In the genomic region with DNA sequence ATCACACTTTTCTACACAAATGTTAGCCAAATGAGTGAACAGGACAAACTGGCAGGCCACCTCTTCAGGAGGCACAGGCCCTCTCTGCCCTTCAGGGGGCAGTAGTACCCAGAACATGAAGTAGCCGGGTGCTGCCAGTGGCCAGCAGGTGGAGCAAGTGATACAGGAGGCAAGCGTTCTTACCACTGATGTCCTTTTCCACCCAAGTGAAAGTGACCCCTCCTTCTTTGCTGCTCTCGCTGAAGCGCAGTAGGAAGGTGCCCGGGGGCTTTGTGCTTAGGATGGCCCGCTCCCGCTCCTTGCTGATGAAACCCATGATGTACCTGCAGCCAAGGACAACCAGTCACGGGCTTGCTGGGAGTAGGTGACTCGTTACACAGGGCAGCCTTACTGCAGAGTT, we compare ENCODE assay signal across 9 mouse cellular contexts. TPM values are rescaled to one million over a fixed set of nuclear protein-coding genes. Genes with fewer than 3 reads are reported as not detected.
DNase-seq lines count a peak whose midpoint lies in the region; ATAC-seq and TF ChIP-seq lines count a peak whose summit lies in the region.
"Had no signal": no experiment of that assay in that cellular context is flagged by ENCODE, and none has a peak within 500 bp of the region (broad histone marks: within the 10 kb centered on the region; RNA-seq: fewer than 3 reads in every experiment).

No protein-coding gene starts in this region.

- no peak overlapping the region for H3K27ac ChIP-seq in embryonic fibroblast, embryonic 13.5 days (ENCODE audit: insufficient read depth, low read length)
- H3K27ac ChIP-seq in kidney, embryonic 15.5 days = no peak overlapping the region
- H3K27ac ChIP-seq in liver, adult 2 months (replicated peaks; ENCODE audit: insufficient read depth, low read depth, low read length) = no peak overlapping the region
- no peak overlapping the region for H3K27ac ChIP-seq in neural tube, embryonic 12.5 days
- H3K27ac ChIP-seq: macrophage had no signal

- H3K4me1 ChIP-seq in embryonic fibroblast, embryonic 13.5 days (ENCODE audit: control insufficient read depth, insufficient read depth, low read length) = no peaks in the 10 kb centered on the region
- peaks cover 4% of the 10 kb centered on the region; the same call in 1 of the 2 replicates for H3K4me1 ChIP-seq in kidney, embryonic 15.5 days
- no peaks in the 10 kb centered on the region for H3K4me1 ChIP-seq in liver, adult 2 months (ENCODE audit: control insufficient read depth, insufficient read depth, low read length)
- H3K4me1 ChIP-seq in neural tube, embryonic 12.5 days = 0 out of 2 replicates have a peak, but pooled peaks cover 10% of the 10 kb centered on the region

- H3K36me3 ChIP-seq in kidney, embryonic 15.5 days = peaks cover 62% of the 10 kb centered on the region
- peaks cover 63% of the 10 kb centered on the region for H3K36me3 ChIP-seq in liver, adult 2 months (ENCODE audit: control insufficient read depth, insufficient read depth, low read length)
- H3K36me3 ChIP-seq in neural tube, embryonic 12.5 days = peaks cover 43% of the 10 kb centered on the region

- no peaks in the 10 kb centered on the region for H3K79me2 ChIP-seq in liver, adult 2 months (ENCODE audit: control insufficient read depth, insufficient read depth, low read length)

- H3K4me2 ChIP-seq in kidney, embryonic 15.5 days = peak overlapping the region; percentile 40
- H3K4me2 ChIP-seq in neural tube, embryonic 12.5 days (replicated peaks) = 0 out of 2 replicates have a peak overlapping the region, but pooled peaks have one; percentile 9

- peak; percentile 98 for TF ChIP-seq CTCF in embryonic fibroblast, embryonic 13.5 days (IDR thresholded peaks at IDR 0.05; ENCODE audit: borderline replicate concordance, insufficient read depth, low read length)
- TF ChIP-seq CTCF in liver, adult 2 months (IDR thresholded peaks at IDR 0.05; ENCODE audit: low read depth, low read length) = peak; percentile 100

- no peaks in the 10 kb centered on the region for H3K27me3 ChIP-seq in kidney, embryonic 15.5 days
- H3K27me3 ChIP-seq in liver, adult 2 months (ENCODE audit: control insufficient read depth, insufficient read depth, low read length) = no peaks in the 10 kb centered on the region
- no peaks in the 10 kb centered on the region for H3K27me3 ChIP-seq in neural tube, embryonic 12.5 days (replicated peaks)

- H3K9ac ChIP-seq in kidney, embryonic 15.5 days = no peak overlapping the region
- no peak overlapping the region for H3K9ac ChIP-seq in liver, adult 2 months (ENCODE audit: low read depth, low read length)
- H3K9ac ChIP-seq in neural tube, embryonic 12.5 days = no peak overlapping the region

- no peak for TF ChIP-seq POLR2A in embryonic fibroblast, embryonic 13.5 days (IDR thresholded peaks at IDR 0.05; ENCODE audit: low read depth, low read length)
- no peak for TF ChIP-seq POLR2A in liver, adult 2 months (IDR thresholded peaks at IDR 0.05; ENCODE audit: extremely low read depth, insufficient read depth, low read length)

- DNase-seq in CD4-positive helper T cell, adult 2 months (ENCODE audit: low read depth, low spot score) = peak; percentile 91
- peak; percentile 90 to 93 for DNase-seq in adrenal gland, postnatal 36 days
- peak; percentile 91 for DNase-seq in heart, adult 8-10 months (ENCODE audit: low spot score)
- DNase-seq in liver, adult 2 months (ENCODE audit: extremely low read depth, low read depth, low spot score) = peak; percentile 74
- DNase-seq in telencephalon, adult 2 months (ENCODE audit: low read depth, low spot score) = peak; percentile 72

- peak; percentile 74 for ATAC-seq in kidney, embryonic 15.5 days (replicated peaks; ENCODE audit: low FRiP score)
- no peak for ATAC-seq in neural tube, embryonic 12.5 days (ENCODE audit: low FRiP score, low read depth)

- H3K9me3 ChIP-seq in kidney, embryonic 15.5 days (replicated peaks) = no peaks in the 10 kb centered on the region
- H3K9me3 ChIP-seq in neural tube, embryonic 12.5 days = no peaks in the 10 kb centered on the region

- 12% methylated on average over 9 of the region's 9 CpGs for WGBS in kidney, embryonic 15.5 days
- 31% methylated on average over 9 of the region's 9 CpGs for WGBS in liver, adult 2 months
- WGBS in neural tube, embryonic 12.5 days = 13% methylated on average over 9 of the region's 9 CpGs

- H3K4me3 ChIP-seq in embryonic fibroblast, embryonic 13.5 days (ENCODE audit: insufficient read depth, low read length) = no peak overlapping the region
- H3K4me3 ChIP-seq in kidney, embryonic 15.5 days (replicated peaks) = no peak overlapping the region
- no peak overlapping the region for H3K4me3 ChIP-seq in liver, adult 2 months (ENCODE audit: insufficient read depth, low read depth, low read length)
- no peak overlapping the region for H3K4me3 ChIP-seq in neural tube, embryonic 12.5 days

RNA-seq across cellular contexts. Expression of gene Stat5a, which starts 34.3 kb away (rescaled TPM):
- 10 to 100 TPM; 26.3 to 39.8 TPM for total RNA-seq in adrenal gland, postnatal 36 days (2021)
- 11.5 and 12.4 TPM in 2 replicates for polyA plus RNA-seq in embryonic fibroblast, embryonic 13.5 days (2011; ENCODE audit: insufficient read length, low read depth, missing spikeins)
- 10 to 100 TPM; 16.5 to 26.5 (median 21.6) TPM for total RNA-seq in heart, adult 8-10 months (2022)
- 3.1 and 3.7 TPM in 2 replicates for polyA plus RNA-seq in kidney, embryonic 15.5 days (2015; fragmentation: Nextera tagmentation; extraction: Ambion mirVana)
- 6.9 and 7.8 TPM in 2 replicates for total RNA-seq in liver, adult 2 months (2014; rRNA removed)
- polyA plus RNA-seq in liver, adult 2 months (2012; rRNA removed) = 15.0 and 18.0 TPM in 2 replicates
- polyA plus RNA-seq in neural tube, embryonic 12.5 days (2016; fragmentation: Nextera tagmentation; extraction: Ambion mirVana) = 1.7 and 1.9 TPM in 2 replicates

RNA-seq across cellular contexts. Expression of gene Stat5b, which starts 43.0 kb away (rescaled TPM):
- 100 to 1,000 TPM in 1 of 2 experiments, 10 to 100 TPM in 1; 58.3 to 111 TPM for total RNA-seq in adrenal gland, postnatal 36 days (2021)
- 13.3 and 13.7 TPM in 2 replicates for polyA plus RNA-seq in embryonic fibroblast, embryonic 13.5 days (2011; ENCODE audit: insufficient read length, low read depth, missing spikeins)
- total RNA-seq in heart, adult 8-10 months (2022) = 10 to 100 TPM; 57.2 to 64.8 (median 62.7) TPM
- polyA plus RNA-seq in kidney, embryonic 15.5 days (2015; fragmentation: Nextera tagmentation; extraction: Ambion mirVana) = 19.6 and 19.9 TPM in 2 replicates
- 31.8 and 33.0 TPM in 2 replicates for total RNA-seq in liver, adult 2 months (2014; rRNA removed)
- 32.0 and 35.2 TPM in 2 replicates for polyA plus RNA-seq in liver, adult 2 months (2012; rRNA removed)
- 18.2 and 19.6 TPM in 2 replicates for polyA plus RNA-seq in neural tube, embryonic 12.5 days (2016; fragmentation: Nextera tagmentation; extraction: Ambion mirVana)

RNA-seq across cellular contexts. Expression of gene Stat3, which starts 45.9 kb away (rescaled TPM):
- 100 to 1,000 TPM in 1 of 2 experiments, 10 to 100 TPM in 1; 74.2 to 109 TPM for total RNA-seq in adrenal gland, postnatal 36 days (2021)
- polyA plus RNA-seq in embryonic fibroblast, embryonic 13.5 days (2011; ENCODE audit: insufficient read length, low read depth, missing spikeins) = 122 and 158 TPM in 2 replicates
- 100 to 1,000 TPM in 1 of 4 experiments, 10 to 100 TPM in 3; 76.6 to 108 (median 91.0) TPM for total RNA-seq in heart, adult 8-10 months (2022)
- 44.8 and 45.1 TPM in 2 replicates for polyA plus RNA-seq in kidney, embryonic 15.5 days (2015; fragmentation: Nextera tagmentation; extraction: Ambion mirVana)
- 58.5 and 76.4 TPM in 2 replicates for total RNA-seq in liver, adult 2 months (2014; rRNA removed)
- polyA plus RNA-seq in liver, adult 2 months (2012; rRNA removed) = 48.7 and 60.4 TPM in 2 replicates
- polyA plus RNA-seq in neural tube, embryonic 12.5 days (2016; fragmentation: Nextera tagmentation; extraction: Ambion mirVana) = 58.8 and 66.9 TPM in 2 replicates
